Mouse (Mus musculus) naive thymus-derived CD4-positive, alpha-beta T cell, adult 2 months (primary cell): ENCODE results near the gene Gm28043.
A peak's percentile ranks its signal among the peaks of the same experiment; 100 is the strongest.
"Not testable (repeated sequence)": the region's sequence is repeated elsewhere in the genome, so short reads cannot be mapped to it uniquely, and the experiment has no call there.

Experiments
- DNase-seq: peaks from one replicate; pipeline ENCODE4 v3.0.0-alpha.2; 2011; ENCODE audit warnings: low read depth

Gene Gm28043

DNA sequence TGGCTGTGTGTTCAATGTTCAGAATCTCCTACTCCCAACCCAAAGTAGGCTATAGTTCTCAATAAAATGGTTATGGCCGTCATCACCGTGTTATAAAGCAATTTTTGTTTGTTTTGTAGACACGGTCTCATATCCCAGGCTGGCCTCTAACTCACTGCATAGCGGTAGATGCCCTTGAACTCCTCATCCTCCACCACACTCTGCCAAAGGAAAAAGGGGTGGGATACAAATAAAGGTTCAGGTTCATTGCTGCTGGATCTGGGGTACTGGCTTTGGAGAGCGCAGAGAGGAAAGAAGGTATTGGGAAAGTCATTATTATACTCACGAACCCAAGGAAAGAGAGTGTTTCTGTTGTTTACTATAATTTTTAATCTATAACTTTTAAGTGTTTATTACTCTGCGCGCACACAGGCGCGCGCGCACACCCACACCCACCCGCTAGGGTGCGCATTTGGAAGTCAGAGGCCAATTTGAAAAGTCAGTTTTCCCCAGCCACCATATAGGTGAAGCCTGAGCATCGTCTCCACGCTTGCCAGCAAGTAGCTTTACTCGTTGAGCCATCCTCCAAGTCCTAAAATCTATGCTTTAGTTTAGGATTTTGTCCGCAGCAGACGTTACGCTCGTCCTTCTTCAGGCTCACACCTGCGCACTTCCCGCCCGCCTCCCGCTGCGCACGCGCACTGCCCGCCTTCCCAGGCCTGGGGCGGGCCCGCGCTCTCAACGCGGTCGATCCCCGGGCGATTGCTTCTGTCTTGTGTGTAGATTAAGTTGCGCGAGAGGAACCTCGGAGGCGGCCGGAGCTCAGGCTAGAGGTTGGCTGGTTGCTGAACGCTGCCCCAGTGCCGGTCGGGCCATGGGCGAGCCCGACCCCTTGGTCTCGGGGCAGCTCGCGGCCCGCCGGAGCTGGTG lies at the start of gene Gm28043, which contains the start of gene Rnf8:
Gene Gm28043 (plus strand): TSS at position 762 of the 909 bp plus-strand sequence.
Gene Rnf8 (plus strand): TSS at position 676 of the 909 bp plus-strand sequence.
- DNase-seq, result peak; percentile 97

GRCm38 (mm10) chr17:29565521-29565920 lies 49.2 kb upstream of the Gm28043 start:
- peak; percentile 66 for DNase-seq

- DNase-seq, result no peak
Observed at GRCm38 (mm10) chr17:29568435-29568834, 46.2 kb upstream of the Gm28043 start.

- no peak for DNase-seq
Observed at GRCm38 (mm10) chr17:29569831-29570230, 44.8 kb upstream of the Gm28043 start.

DNA sequence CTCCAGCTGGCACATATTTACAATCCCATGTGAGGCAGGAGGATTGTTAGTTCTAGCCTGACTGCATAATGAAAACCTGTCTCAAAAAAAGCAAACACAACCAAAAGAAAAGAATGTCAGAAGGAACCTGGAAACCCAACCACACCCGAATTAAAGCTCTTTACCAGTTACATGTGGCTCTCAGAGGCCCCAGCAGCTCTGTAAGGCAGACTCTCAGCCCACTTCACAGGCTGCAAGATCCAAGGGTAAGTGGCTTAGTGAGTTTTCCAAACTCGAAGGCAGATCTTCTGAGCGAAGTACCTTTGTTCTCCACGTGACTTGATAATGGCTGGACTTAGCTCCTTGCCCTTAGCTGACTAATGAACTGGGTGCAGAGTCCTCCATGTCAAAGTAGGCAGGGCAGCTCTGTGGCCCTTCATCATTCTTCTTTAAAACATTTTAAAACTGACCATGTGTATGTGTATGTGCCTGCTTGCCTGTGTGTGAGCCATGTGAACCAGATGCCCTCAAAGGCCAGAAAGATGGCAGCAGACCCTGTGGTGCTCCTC lies 35.0 kb upstream of the Gm28043 start:
- DNase-seq, result no peak

DNA sequence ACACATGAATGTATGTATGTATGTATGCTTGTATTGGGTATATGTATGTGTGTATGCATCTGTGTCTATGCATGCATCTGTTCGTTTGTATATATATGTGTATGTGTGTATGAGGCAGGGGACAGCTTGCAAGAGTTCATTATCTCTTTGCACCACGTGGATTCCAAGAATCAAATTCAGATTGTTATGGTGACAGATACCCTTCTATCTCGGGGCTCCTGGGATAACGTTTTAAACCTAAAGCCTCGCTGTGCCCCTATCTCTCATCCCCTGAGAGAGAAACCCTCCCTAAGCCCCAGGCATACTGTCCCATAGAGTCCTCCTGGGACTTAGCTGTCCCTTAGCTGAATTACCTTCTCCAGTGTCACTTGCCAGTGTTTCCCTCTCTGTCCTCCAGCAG lies 31.1 kb upstream of the Gm28043 start:
- no peak for DNase-seq

GRCm38 (mm10) chr17:29584306-29584705 lies 30.4 kb upstream of the Gm28043 start:
- DNase-seq, result peak; percentile 34

DNA sequence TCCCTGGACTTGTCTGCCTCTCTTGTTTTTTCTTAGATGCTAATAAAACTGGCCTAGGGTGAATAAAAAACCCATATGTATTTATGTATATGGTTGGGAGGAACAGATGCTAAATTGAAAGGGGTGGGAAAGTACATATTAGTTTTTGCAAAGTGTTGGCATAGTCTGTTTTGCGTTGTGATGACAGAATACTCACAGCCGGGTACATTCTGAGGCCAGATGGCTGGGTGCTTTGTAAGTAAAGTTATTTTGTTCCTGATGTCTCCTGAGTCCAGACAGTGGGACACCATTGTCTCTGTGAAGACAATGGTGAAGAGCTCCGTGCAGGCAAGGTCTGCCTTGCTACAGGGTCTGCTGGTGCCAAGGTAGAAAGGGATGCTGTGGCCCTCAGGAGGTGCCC lies 29.9 kb upstream of the Gm28043 start:
- no peak for DNase-seq

DNA sequence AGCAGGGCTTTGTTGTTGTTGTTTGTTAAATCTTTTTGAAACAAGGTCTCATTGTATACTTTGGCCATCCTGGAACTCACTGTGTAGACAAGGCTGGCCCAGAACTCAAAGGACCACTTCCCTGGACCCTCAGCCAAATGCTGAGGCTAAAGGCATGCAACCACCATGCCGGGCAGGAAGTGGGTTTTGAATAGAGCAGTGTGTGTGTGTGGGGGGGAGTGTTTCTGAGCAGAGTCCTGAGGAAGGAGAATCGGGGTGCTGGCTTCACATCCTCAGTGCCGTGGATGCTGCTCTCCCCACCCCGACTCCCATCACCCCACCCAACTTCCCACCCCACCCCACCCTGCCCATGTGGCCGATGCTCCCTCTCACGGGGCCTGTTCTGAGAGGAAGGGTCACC lies 29.2 kb upstream of the Gm28043 start:
- peak; percentile 43 for DNase-seq

GRCm38 (mm10) chr17:29586921-29587320 lies 27.8 kb upstream of the Gm28043 start:
- DNase-seq, result no peak

GRCm38 (mm10) chr17:29589221-29589898 lies 25.3 kb upstream of the Gm28043 start:
- no peak for DNase-seq

- no peak for DNase-seq
Observed at GRCm38 (mm10) chr17:29595891-29596770, 18.5 kb upstream of the Gm28043 start.

DNA sequence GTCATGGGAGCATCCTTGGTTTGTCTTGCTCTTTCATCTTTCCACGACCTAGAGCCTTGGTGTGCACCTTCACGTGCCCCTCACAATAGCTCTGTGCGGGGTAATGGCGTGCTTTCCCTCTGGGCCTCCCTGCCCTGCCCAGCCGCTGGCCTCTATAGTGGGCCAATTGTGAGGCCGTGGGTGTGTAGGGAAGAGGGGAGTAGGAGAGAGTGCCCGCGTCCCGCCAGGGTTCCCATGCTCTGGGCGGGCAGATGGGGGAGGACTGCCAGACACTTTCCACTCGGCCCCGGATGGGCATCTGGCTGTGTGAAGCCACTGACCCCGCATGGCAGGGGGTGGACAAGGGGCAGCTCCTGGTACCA lies 17.9 kb upstream of the Gm28043 start:
- DNase-seq, result no peak

- DNase-seq, result no peak
Observed at GRCm38 (mm10) chr17:29599051-29599450, 15.6 kb upstream of the Gm28043 start.

DNA sequence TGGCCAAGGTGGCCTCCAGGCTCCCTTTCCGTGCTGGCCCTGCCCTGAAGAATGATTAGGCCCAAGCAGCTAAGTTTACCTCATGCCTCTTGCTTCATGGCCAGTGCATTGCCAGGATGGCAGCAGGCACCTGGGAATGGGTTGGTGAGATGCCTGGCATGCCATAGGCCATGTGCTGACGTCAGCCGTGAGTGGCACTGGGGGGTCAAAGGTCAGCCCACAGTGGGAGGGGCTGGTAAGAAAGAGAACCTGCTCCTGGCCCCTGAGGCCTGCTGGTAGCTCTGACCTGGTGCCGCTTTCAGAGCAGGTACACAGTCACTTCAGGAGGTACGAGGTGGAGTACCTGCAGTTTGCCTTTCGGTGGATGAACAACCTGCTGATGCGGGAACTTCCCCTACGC lies 15.1 kb upstream of the Gm28043 start:
- DNase-seq, result no peak

- no peak for DNase-seq
Observed at GRCm38 (mm10) chr17:29601391-29601790, 13.3 kb upstream of the Gm28043 start.

GRCm38 (mm10) chr17:29603283-29603682 lies 11.4 kb upstream of the Gm28043 start:
- DNase-seq, result peak; percentile 76

- not testable (repeated sequence) for DNase-seq
Observed at GRCm38 (mm10) chr17:29613453-29613852, 1.2 kb upstream of the Gm28043 start.

- no peak for DNase-seq
Observed at GRCm38 (mm10) chr17:29615024-29615551, 412 bp downstream of the Gm28043 start.

DNA sequence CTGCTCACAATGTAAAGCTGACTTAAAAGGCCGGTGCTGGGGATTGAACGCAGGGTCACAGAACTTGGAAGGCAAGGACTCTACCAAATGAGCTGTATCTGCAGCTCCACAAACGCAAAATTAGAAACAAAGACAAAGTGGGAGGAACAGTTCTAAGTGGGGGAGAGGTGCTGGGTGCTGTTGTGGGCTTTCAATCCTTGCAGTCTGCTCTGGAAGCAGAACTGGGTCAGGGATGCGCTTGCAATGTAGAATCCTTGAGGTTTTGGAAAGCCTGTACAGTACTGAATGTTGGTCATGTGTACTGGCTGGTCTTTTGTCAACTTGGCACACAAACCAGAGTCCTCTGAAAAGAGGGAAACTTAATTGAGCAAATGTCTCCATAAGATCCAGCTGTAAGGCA lies 940 bp downstream of the Gm28043 start:
- DNase-seq, result no peak

- DNase-seq, result no peak
Observed at GRCm38 (mm10) chr17:29619231-29619630, 4.6 kb downstream of the Gm28043 start.

- no peak for DNase-seq
Observed at GRCm38 (mm10) chr17:29623488-29623887, 8.8 kb downstream of the Gm28043 start.
